ENCODE assay signal across 9 mouse cellular contexts in genomic region chr5:90900147-90900546, GRCm38 (mm10). TPM values are rescaled to one million over a fixed set of nuclear protein-coding genes. Genes with fewer than 3 reads are reported as not detected.
DNase-seq lines count a peak whose midpoint lies in the region; ATAC-seq and TF ChIP-seq lines count a peak whose summit lies in the region.
"Had no signal": no experiment of that assay in that cellular context is flagged by ENCODE, and none has a peak within 500 bp of the region (broad histone marks: within the 10 kb centered on the region; RNA-seq: fewer than 3 reads in every experiment).

No protein-coding gene starts in this region.

- 54% methylated on average over 7 of the region's 7 CpGs for WGBS in liver, postnatal 0 days (ENCODE audit: insufficient replicate concordance)
- 60% methylated on average over 7 of the region's 7 CpGs for WGBS in liver, embryonic 12.5 days (ENCODE audit: insufficient replicate concordance)
- 80% methylated on average over 7 of the region's 7 CpGs for WGBS in forebrain, embryonic 10.5 days

- no peak overlapping the region for H3K4me3 ChIP-seq in liver, postnatal 0 days (ENCODE audit: low read depth, low read length)
- H3K4me3 ChIP-seq in liver, embryonic 12.5 days = no peak overlapping the region
- H3K4me3 ChIP-seq in forebrain, embryonic 10.5 days = no peak overlapping the region

- no peak for ATAC-seq in liver, postnatal 0 days
- ATAC-seq in liver, embryonic 12.5 days = no peak

- H3K4me1 ChIP-seq in liver, postnatal 0 days (ENCODE audit: insufficient read depth) = peaks cover 17% of the 10 kb centered on the region
- H3K4me1 ChIP-seq in liver, embryonic 12.5 days = no peaks in the 10 kb centered on the region
- peaks cover 16% of the 10 kb centered on the region for H3K4me1 ChIP-seq in forebrain, embryonic 10.5 days

- H3K9ac ChIP-seq in liver, postnatal 0 days (replicated peaks) = no peak overlapping the region
- no peak overlapping the region for H3K9ac ChIP-seq in liver, embryonic 12.5 days

- H3K36me3 ChIP-seq in liver, postnatal 0 days (replicated peaks; ENCODE audit: insufficient read depth, low read length) = no peaks in the 10 kb centered on the region
- no peaks in the 10 kb centered on the region for H3K36me3 ChIP-seq in liver, embryonic 12.5 days
- no peaks in the 10 kb centered on the region for H3K36me3 ChIP-seq in forebrain, embryonic 10.5 days (replicated peaks)

- TF ChIP-seq EP300 in liver, postnatal 0 days (IDR thresholded peaks at IDR 0.05; ENCODE audit: low read depth) = no peak

- no peaks in the 10 kb centered on the region for H3K9me3 ChIP-seq in liver, postnatal 0 days (ENCODE audit: low read length)
- H3K9me3 ChIP-seq in liver, embryonic 12.5 days (replicated peaks) = no peaks in the 10 kb centered on the region
- H3K9me3 ChIP-seq in forebrain, embryonic 10.5 days = no peaks in the 10 kb centered on the region

- DNase-seq in liver, postnatal 0 days = peak; percentile 20
- peak; percentile 75 for DNase-seq in brain, embryonic 14.5 days (ENCODE audit: low read depth)
- DNase-seq in heart, postnatal 25 days (ENCODE audit: low spot score) = peak; percentile 57
- peak; percentile 46 for DNase-seq in ovary, postnatal 36 days (ENCODE audit: low spot score)
- DNase-seq in layer of hippocampus, postnatal 25 days (ENCODE audit: extremely low spot score in 1 of 2, low spot score in 1 of 2) = no peak
- DNase-seq in forebrain, embryonic 10.5 days (ENCODE audit: extremely low spot score, low spot score) = no peak
- no peak for DNase-seq in layer of hippocampus, adult 9-11 months

- no peak overlapping the region for H3K4me2 ChIP-seq in liver, postnatal 0 days (ENCODE audit: low read depth, low read length)
- H3K4me2 ChIP-seq in liver, embryonic 12.5 days = no peak overlapping the region

- peaks cover 3% of the 10 kb centered on the region; the same call in 1 of the 2 replicates for H3K27me3 ChIP-seq in liver, postnatal 0 days (ENCODE audit: insufficient read depth, low read length)
- H3K27me3 ChIP-seq in liver, embryonic 12.5 days (replicated peaks) = peaks cover 19% of the 10 kb centered on the region
- peaks cover 18% of the 10 kb centered on the region for H3K27me3 ChIP-seq in forebrain, embryonic 10.5 days (ENCODE audit: poor library complexity, severe bottlenecking)

- no peak overlapping the region for H3K27ac ChIP-seq in liver, postnatal 0 days (ENCODE audit: low read depth)
- no peak overlapping the region for H3K27ac ChIP-seq in liver, embryonic 12.5 days
- H3K27ac ChIP-seq in forebrain, embryonic 10.5 days = no peak overlapping the region

- intact Hi-C loops in heart, postnatal 25 days (cut with DNase I) = no loop called here

- TF ChIP-seq CTCF in liver, postnatal 0 days (IDR thresholded peaks at IDR 0.05; ENCODE audit: low read depth) = no peak
- no peak for TF ChIP-seq CTCF in brain, embryonic 14.5 days (IDR thresholded peaks at IDR 0.05; ENCODE audit: borderline replicate concordance, extremely low read depth, insufficient read depth, insufficient read length)

- TF ChIP-seq POLR2A in brain, embryonic 14.5 days (IDR thresholded peaks at IDR 0.05; ENCODE audit: borderline replicate concordance, extremely low read depth, insufficient read depth, insufficient read length, poor library complexity, severe bottlenecking) = no peak

RNA-seq across cellular contexts. Expression of gene Cxcl2, which starts 3.5 kb away (rescaled TPM):
- polyA plus RNA-seq in liver, postnatal 0 days (2015; fragmentation: Nextera tagmentation; extraction: Ambion mirVana) = 0.13 TPM in 1 of 2 replicates, not detected in the other
- polyA plus RNA-seq in liver, embryonic 12.5 days (2016; fragmentation: Nextera tagmentation; extraction: Ambion mirVana) = 0.44 TPM in 1 of 2 replicates, not detected in the other
- not detected in 2 replicates for polyA plus RNA-seq in brain, embryonic 14.5 days (2012; rRNA removed)
- not detected for total RNA-seq in heart, postnatal 25 days (2021)
- not detected for total RNA-seq in layer of hippocampus, postnatal 25 days (2021)
- not detected in 2 replicates for polyA plus RNA-seq in forebrain, embryonic 10.5 days (2016; fragmentation: Nextera tagmentation; extraction: Ambion mirVana)
- polyA plus RNA-seq: heart, embryonic 16.5 days had no signal

RNA-seq across cellular contexts. Expression of gene Cxcl1, which starts 9.1 kb away (rescaled TPM):
- polyA plus RNA-seq in liver, postnatal 0 days (2015; fragmentation: Nextera tagmentation; extraction: Ambion mirVana) = 2.1 and 2.2 TPM in 2 replicates
- 0.21 and 0.24 TPM in 2 replicates for polyA plus RNA-seq in liver, embryonic 12.5 days (2016; fragmentation: Nextera tagmentation; extraction: Ambion mirVana)
- 0.11 and 0.25 TPM in 2 replicates for polyA plus RNA-seq in brain, embryonic 14.5 days (2012; rRNA removed)
- total RNA-seq in heart, postnatal 25 days (2021) = under 1 TPM; 0.55 to 0.64 TPM
- under 1 TPM in 1 of 2 experiments, not detected in 1; 0.32 TPM for total RNA-seq in layer of hippocampus, postnatal 25 days (2021)
- polyA plus RNA-seq in forebrain, embryonic 10.5 days (2016; fragmentation: Nextera tagmentation; extraction: Ambion mirVana) = not detected in 2 replicates

RNA-seq across cellular contexts. Expression of gene Mthfd2l, which starts 30.8 kb away (rescaled TPM):
- polyA plus RNA-seq in liver, postnatal 0 days (2015; fragmentation: Nextera tagmentation; extraction: Ambion mirVana) = 8.3 and 9.5 TPM in 2 replicates
- polyA plus RNA-seq in liver, embryonic 12.5 days (2016; fragmentation: Nextera tagmentation; extraction: Ambion mirVana) = 11.4 and 13.9 TPM in 2 replicates
- 64.9 and 81.9 TPM in 2 replicates for polyA plus RNA-seq in brain, embryonic 14.5 days (2012; rRNA removed)
- total RNA-seq in heart, postnatal 25 days (2021) = 10 to 100 TPM; 10.3 to 12.6 TPM
- total RNA-seq in layer of hippocampus, postnatal 25 days (2021) = 10 to 100 TPM; 13.7 to 15.8 TPM
- polyA plus RNA-seq in forebrain, embryonic 10.5 days (2016; fragmentation: Nextera tagmentation; extraction: Ambion mirVana) = 56.4 and 59.6 TPM in 2 replicates

Comparison
In these comparisons a context has a peak if more than half of its experiments do, and no peak if none do; other contexts are left out.
1. DNase-seq: peak in liver, postnatal 0 days (single experiment), brain, embryonic 14.5 days (single experiment), heart, postnatal 25 days (single experiment) and ovary, postnatal 36 days (single experiment); none in layer of hippocampus, postnatal 25 days (0 of 2), forebrain, embryonic 10.5 days (single experiment) and layer of hippocampus, adult 9-11 months (single experiment).